12 mouse cellular contexts compared by ENCODE assay signal in genomic region chr4:47291013-47291412, GRCm38 (mm10).
DNase-seq lines count a peak whose midpoint lies in the region; ATAC-seq lines count a peak whose summit lies in the region.
"Had no signal": no experiment of that assay in that cellular context is flagged by ENCODE, and none has a peak within 500 bp of the region (broad histone marks: within the 10 kb centered on the region; RNA-seq: fewer than 3 reads in every experiment).

No protein-coding gene starts in this region.

- no peak overlapping the region for H3K4me2 ChIP-seq in forebrain, embryonic 13.5 days
- H3K4me2 ChIP-seq in forebrain, embryonic 11.5 days (ENCODE audit: low read depth, low read length, severe bottlenecking): no peak overlapping the region
- H3K4me2 ChIP-seq in midbrain, embryonic 14.5 days (ENCODE audit: low read length): no peak overlapping the region
- H3K4me2 ChIP-seq in midbrain, embryonic 15.5 days: no peak overlapping the region
- H3K4me2 ChIP-seq in forebrain, embryonic 14.5 days (ENCODE audit: low read length): no peak overlapping the region
- H3K4me2 ChIP-seq: embryonic facial prominence, embryonic 15.5 days; limb, embryonic 12.5 days had no signal

- H3K4me1 ChIP-seq in forebrain, embryonic 13.5 days: no peaks in the 10 kb centered on the region
- H3K4me1 ChIP-seq in forebrain, embryonic 11.5 days (replicated peaks; ENCODE audit: control insufficient read depth, insufficient read depth, low read length): no peaks in the 10 kb centered on the region
- 0 out of 2 replicates have a peak, but pooled peaks cover 4% of the 10 kb centered on the region for H3K4me1 ChIP-seq in midbrain, embryonic 14.5 days (ENCODE audit: control insufficient read depth, insufficient read depth, low read length)
- no peaks in the 10 kb centered on the region for H3K4me1 ChIP-seq in midbrain, embryonic 15.5 days
- H3K4me1 ChIP-seq in forebrain, embryonic 14.5 days (ENCODE audit: control insufficient read depth, insufficient read depth, low read length): no peaks in the 10 kb centered on the region

- H3K9me3 ChIP-seq in forebrain, embryonic 13.5 days (replicated peaks): no peaks in the 10 kb centered on the region
- no peaks in the 10 kb centered on the region for H3K9me3 ChIP-seq in forebrain, embryonic 11.5 days (ENCODE audit: control insufficient read depth, low read length)
- no peaks in the 10 kb centered on the region for H3K9me3 ChIP-seq in midbrain, embryonic 14.5 days (ENCODE audit: control insufficient read depth, low read length)
- H3K9me3 ChIP-seq in midbrain, embryonic 15.5 days: no peaks in the 10 kb centered on the region
- H3K9me3 ChIP-seq in forebrain, embryonic 14.5 days (replicated peaks; ENCODE audit: control insufficient read depth, low read length): no peaks in the 10 kb centered on the region
- H3K9me3 ChIP-seq: embryonic facial prominence, embryonic 15.5 days; heart, embryonic 10.5 days; limb, embryonic 12.5 days had no signal

- WGBS in forebrain, embryonic 13.5 days: 54% methylated on average over 1 of the region's 1 CpGs
- WGBS in forebrain, embryonic 11.5 days: 67% methylated on average over 1 of the region's 1 CpGs
- WGBS in midbrain, embryonic 14.5 days: 33% methylated on average over 1 of the region's 1 CpGs
- WGBS in midbrain, embryonic 15.5 days: 33% methylated on average over 1 of the region's 1 CpGs
- WGBS in forebrain, embryonic 14.5 days: 47% methylated on average over 1 of the region's 1 CpGs

- no peaks in the 10 kb centered on the region for H3K27me3 ChIP-seq in forebrain, embryonic 13.5 days
- no peaks in the 10 kb centered on the region for H3K27me3 ChIP-seq in forebrain, embryonic 11.5 days (ENCODE audit: control insufficient read depth, insufficient read depth, low read length)
- H3K27me3 ChIP-seq in midbrain, embryonic 14.5 days (ENCODE audit: control insufficient read depth, insufficient read depth, low read length): no peaks in the 10 kb centered on the region
- H3K27me3 ChIP-seq in midbrain, embryonic 15.5 days (replicated peaks): no peaks in the 10 kb centered on the region
- no peaks in the 10 kb centered on the region for H3K27me3 ChIP-seq in forebrain, embryonic 14.5 days (replicated peaks; ENCODE audit: control insufficient read depth, insufficient read depth, low read length)
- H3K27me3 ChIP-seq: embryonic facial prominence, embryonic 15.5 days; limb, embryonic 12.5 days had no signal

- DNase-seq in forebrain, embryonic 11.5 days (ENCODE audit: low spot score): no peak
- peak; percentile 28 for DNase-seq in midbrain, embryonic 14.5 days
- DNase-seq in forebrain, embryonic 14.5 days (ENCODE audit: low spot score): peak; percentile 76
- DNase-seq in layer of hippocampus, postnatal 25 days (ENCODE audit: extremely low spot score in 1 of 2, low spot score in 1 of 2): peak; percentile 62 to 64
- no peak for DNase-seq in gastrocnemius, postnatal 25 days
- no peak for DNase-seq in MN1 (ENCODE audit: low spot score)
- DNase-seq: kidney, adult 8-10 months had no signal

- ATAC-seq in forebrain, embryonic 13.5 days: peak; percentile 69
- no peak for ATAC-seq in forebrain, embryonic 11.5 days (replicated peaks; ENCODE audit: low FRiP score)
- no peak for ATAC-seq in midbrain, embryonic 14.5 days (ENCODE audit: low FRiP score, low TSS enrichment)
- ATAC-seq in midbrain, embryonic 15.5 days (replicated peaks): no peak
- peak; percentile 76 for ATAC-seq in forebrain, embryonic 14.5 days

- no peak overlapping the region for H3K9ac ChIP-seq in forebrain, embryonic 13.5 days
- H3K9ac ChIP-seq in forebrain, embryonic 11.5 days (ENCODE audit: low read length): no peak overlapping the region
- H3K9ac ChIP-seq in midbrain, embryonic 14.5 days (replicated peaks; ENCODE audit: low read length): no peak overlapping the region
- H3K9ac ChIP-seq in midbrain, embryonic 15.5 days: no peak overlapping the region
- no peak overlapping the region for H3K9ac ChIP-seq in forebrain, embryonic 14.5 days (ENCODE audit: low read length)
- H3K9ac ChIP-seq: embryonic facial prominence, embryonic 15.5 days; limb, embryonic 12.5 days had no signal

- H3K27ac ChIP-seq in forebrain, embryonic 13.5 days: peak overlapping the region; percentile 49; the same call in 1 of the 2 replicates
- no peak overlapping the region for H3K27ac ChIP-seq in forebrain, embryonic 11.5 days (ENCODE audit: low read depth, low read length)
- no peak overlapping the region for H3K27ac ChIP-seq in midbrain, embryonic 14.5 days (replicated peaks; ENCODE audit: low read depth, low read length)
- no peak overlapping the region for H3K27ac ChIP-seq in midbrain, embryonic 15.5 days
- no peak overlapping the region; the same call in 1 of the 2 replicates for H3K27ac ChIP-seq in forebrain, embryonic 14.5 days (ENCODE audit: low read depth, low read length)
- H3K27ac ChIP-seq: embryonic facial prominence, embryonic 15.5 days; heart, embryonic 10.5 days; limb, embryonic 12.5 days had no signal

- H3K4me3 ChIP-seq in forebrain, embryonic 13.5 days: no peak overlapping the region
- no peak overlapping the region for H3K4me3 ChIP-seq in forebrain, embryonic 11.5 days (ENCODE audit: low read depth, low read length)
- H3K4me3 ChIP-seq in midbrain, embryonic 14.5 days (replicated peaks; ENCODE audit: low read depth, low read length): no peak overlapping the region
- H3K4me3 ChIP-seq in midbrain, embryonic 15.5 days: no peak overlapping the region
- no peak overlapping the region for H3K4me3 ChIP-seq in forebrain, embryonic 14.5 days (ENCODE audit: low read depth, low read length)
- H3K4me3 ChIP-seq: embryonic facial prominence, embryonic 15.5 days; heart, embryonic 10.5 days; limb, embryonic 12.5 days had no signal

- no peaks in the 10 kb centered on the region for H3K36me3 ChIP-seq in forebrain, embryonic 13.5 days (ENCODE audit: poor library complexity, severe bottlenecking)
- H3K36me3 ChIP-seq in forebrain, embryonic 11.5 days (ENCODE audit: control insufficient read depth, insufficient read depth, low read length): no peaks in the 10 kb centered on the region
- no peaks in the 10 kb centered on the region for H3K36me3 ChIP-seq in midbrain, embryonic 14.5 days (ENCODE audit: control insufficient read depth, insufficient read depth, low read length)
- no peaks in the 10 kb centered on the region for H3K36me3 ChIP-seq in midbrain, embryonic 15.5 days (replicated peaks)
- no peaks in the 10 kb centered on the region for H3K36me3 ChIP-seq in forebrain, embryonic 14.5 days (ENCODE audit: control insufficient read depth, insufficient read depth, low read length)
- H3K36me3 ChIP-seq: embryonic facial prominence, embryonic 15.5 days; heart, embryonic 10.5 days; limb, embryonic 12.5 days had no signal

Comparison
In these comparisons a context has a peak if more than half of its experiments do, and no peak if none do; other contexts are left out.
1. ATAC-seq: peak in forebrain, embryonic 13.5 days (single experiment) and forebrain, embryonic 14.5 days (single experiment); none in forebrain, embryonic 11.5 days (single experiment), midbrain, embryonic 14.5 days (single experiment) and midbrain, embryonic 15.5 days (single experiment).
2. DNase-seq: peak in midbrain, embryonic 14.5 days (single experiment), forebrain, embryonic 14.5 days (single experiment) and layer of hippocampus, postnatal 25 days (2 of 2); none in forebrain, embryonic 11.5 days (single experiment), gastrocnemius, postnatal 25 days (single experiment) and MN1 (single experiment).